Mouse (Mus musculus) brown adipose tissue, adult 24 weeks (tissue): Measurements from ENCODE around the gene Pard6a. TPM values are rescaled to one million over a fixed set of nuclear protein-coding genes. Genes with fewer than 3 reads are reported as not detected.

Experiments
- H3K27ac ChIP-seq: fragments of 200-500 bp; replicated peaks from 2 replicates; pipeline ENCODE4 v1.5.1; 2012; ENCODE audit warnings: low read depth, mild to moderate bottlenecking, low read length
- H3K4me1 ChIP-seq: fragments of 200-500 bp; 2 replicates; pipeline ENCODE4 v1.6.1; 2012; ENCODE audit warnings: low read length, mixed read lengths; ENCODE audit not compliant: control insufficient read depth, insufficient read depth, insufficient read length
- H3K4me3 ChIP-seq: fragments of 200-500 bp; 2 replicates; pipeline ENCODE4 v1.5.1; 2012; ENCODE audit warnings: low read depth, mild to moderate bottlenecking, low read length, moderate library complexity; ENCODE audit not compliant: insufficient read depth
- polyA plus RNA-seq: library from polyadenylated mRNA; stranded (reverse); fragments of >200 nt; gene quantifications from 2 replicates; pipeline ENCODE4 v1.2.4, GENCODE M21; 2012; ENCODE audit not compliant: missing spikeins, insufficient read depth, insufficient read length

Gene Pard6a
- polyA plus RNA-seq, 1 experiment, result 10.2 TPM

DNA sequence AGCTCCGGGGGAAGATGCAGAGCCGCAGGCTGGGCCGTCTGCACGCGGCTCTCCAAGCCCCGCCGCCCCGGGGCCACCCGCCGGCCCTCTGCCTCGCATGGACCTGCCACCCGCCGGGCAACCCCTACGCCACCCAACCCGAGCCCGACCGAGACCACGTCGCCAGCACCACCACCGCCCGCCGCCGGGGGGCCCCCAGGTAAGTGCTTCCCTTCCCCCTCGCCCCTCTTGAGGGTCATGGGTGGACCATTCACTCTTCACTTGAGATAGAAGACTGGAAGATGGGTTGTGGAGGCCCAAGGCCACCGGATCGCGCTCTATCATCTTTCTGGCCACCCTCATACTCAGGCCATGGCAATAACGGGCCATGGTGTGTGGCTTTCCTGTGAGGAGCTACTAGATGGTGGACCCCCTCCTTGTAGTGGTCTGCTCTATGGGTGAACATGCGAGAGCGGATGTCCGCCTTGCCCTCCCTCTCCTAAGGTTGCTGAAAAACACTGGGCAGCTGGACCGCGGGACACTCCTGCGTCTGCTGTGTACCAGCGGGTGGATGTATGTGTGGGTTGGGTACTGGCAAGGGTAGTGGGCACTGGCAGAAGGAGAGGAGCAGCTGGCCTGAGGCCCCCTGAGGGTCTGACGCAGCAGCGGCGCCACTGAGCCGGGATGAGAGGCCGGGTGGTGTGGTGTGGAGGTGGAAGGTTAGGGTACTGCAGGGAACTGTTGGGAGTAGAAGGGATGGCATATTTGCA is 6.7 kb upstream of the Pard6a start:
- no peak overlapping the region for H3K27ac ChIP-seq
- peak overlapping the region; percentile 22 for H3K4me3 ChIP-seq
- 0 out of 2 replicates have a peak, but pooled peaks cover 4% of the 10 kb centered on the region for H3K4me1 ChIP-seq

DNA sequence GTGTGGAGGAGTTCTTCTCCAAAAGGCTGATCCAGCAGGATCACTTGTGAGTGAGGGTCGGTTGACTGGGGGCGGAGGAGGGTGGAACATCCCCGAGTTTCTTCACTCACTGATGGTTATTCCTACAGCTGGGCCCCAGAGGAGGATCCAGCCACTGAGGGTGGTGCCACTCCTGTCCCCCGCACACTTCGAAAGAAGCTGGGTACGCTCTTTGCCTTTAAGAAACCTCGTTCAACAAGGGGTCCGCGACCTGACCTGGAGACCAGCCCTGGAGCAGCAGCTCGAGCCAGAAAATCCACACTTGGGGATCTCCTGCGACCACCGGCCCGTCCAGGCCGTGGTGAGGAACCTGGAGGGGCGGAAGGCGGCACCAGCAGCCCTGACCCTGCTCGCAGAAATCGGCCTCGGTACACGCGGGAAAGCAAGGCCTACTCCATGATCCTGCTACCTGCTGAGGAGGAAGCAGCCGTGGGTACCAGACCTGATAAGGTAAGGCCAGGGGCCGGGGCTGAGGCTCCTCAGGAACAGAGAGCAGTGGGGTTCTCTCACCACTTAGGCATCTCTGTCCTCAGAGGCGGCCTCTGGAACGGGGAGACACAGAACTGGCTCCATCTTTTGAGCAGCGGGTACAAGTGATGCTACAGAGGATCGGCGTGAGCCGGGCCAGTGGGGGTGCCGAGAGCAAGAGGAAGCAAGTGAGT is 5.7 kb upstream of the Pard6a start:
- Histone ChIP-seq H3K27ac (no peak overlapping the region), H3K4me3 (no peak overlapping the region), H3K4me1 (peaks cover 6% of the 10 kb centered on the region; the same call in 1 of the 2 replicates)

DNA sequence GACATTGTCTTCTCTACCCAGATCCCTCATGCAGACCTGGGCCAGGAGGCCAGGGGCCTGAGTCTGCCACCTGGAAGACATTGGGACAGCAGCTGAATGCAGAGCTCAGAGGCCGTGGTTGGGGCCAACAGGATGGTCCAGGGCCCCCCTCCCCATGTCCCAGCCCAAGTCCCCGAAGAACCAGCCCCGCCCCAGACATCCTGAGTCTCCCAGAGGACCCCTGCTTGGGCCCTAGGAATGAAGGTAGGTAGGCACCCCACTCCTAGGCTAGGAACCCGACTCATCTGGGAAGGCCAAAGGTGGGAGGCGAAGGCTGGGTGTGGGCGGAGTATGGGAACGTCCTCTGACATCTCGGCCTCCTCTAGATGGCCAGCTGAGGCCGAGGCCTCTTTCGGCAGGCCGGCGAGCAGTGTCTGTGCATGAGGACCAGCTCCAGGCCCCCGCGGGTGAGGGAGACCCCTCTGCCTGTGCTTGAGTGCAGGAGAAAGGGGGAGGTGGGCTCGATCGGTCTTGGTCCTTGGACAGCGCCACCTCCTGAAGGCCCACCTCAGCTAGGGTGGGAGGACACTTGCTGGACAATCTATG is 3.7 kb upstream of the Pard6a start:
- no peak overlapping the region; the same call in 1 of the 2 replicates for H3K4me3 ChIP-seq
- peaks cover 8% of the 10 kb centered on the region; the same call in 1 of the 2 replicates for H3K4me1 ChIP-seq
- no peak overlapping the region for H3K27ac ChIP-seq

DNA sequence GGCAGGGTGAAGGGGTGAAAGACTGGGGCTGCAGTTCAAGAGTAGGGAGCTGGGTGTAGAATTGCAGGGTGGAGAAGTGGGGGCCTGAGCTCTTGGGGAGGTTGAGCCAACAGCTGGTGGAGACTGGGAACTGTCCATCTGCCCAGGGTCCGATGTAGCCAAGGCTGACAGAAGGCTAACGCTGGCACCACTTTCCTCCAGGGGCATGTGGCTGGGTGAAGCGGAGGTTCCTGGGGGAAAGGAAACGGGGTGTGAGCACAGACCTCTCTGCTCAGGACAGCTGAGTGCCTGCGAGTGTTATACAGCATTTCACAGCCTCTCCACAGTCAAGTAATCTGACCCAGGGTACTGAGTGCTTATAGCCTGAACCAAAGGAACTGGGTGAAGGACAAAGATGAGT is 2.2 kb upstream of the Pard6a start:
- H3K4me1 ChIP-seq, result peaks cover 8% of the 10 kb centered on the region; the same call in 1 of the 2 replicates
- no peak overlapping the region for H3K27ac ChIP-seq
- H3K4me3 ChIP-seq, result no peak overlapping the region

DNA sequence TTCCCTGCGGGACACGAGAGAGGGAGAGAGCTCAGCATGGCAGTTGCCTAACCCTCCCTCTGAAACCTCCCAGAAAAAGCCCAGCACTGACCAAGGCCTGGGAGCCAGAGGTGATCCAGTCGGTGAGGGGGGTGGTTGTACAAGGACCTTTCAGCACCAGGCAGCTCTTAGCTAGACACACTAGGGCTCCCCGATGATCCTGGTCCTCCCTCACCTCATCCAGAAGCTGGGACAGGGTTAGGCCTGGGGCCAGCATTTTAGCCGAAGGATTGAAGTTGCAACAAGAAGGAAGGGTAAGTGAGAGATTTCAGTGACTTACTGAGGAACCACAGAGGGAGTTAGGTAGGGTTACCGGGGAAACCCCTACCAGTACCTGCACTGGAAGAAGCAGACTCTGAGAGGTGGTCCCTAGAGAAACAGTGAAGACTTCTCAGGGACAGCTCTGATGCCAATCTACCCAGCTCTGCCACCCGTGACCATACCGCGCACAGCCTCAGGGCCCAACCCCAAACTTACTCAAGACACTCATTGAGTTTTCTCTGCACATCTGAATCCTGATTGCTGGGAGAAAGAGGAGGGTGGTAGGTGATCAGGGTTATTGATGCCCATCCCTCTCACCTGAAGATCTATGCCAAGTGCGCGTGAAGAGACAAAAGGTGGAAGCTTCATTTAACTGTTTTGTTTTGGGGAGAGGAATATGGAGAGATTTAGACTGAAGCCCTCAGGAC is 1.3 kb upstream of the Pard6a start:
- H3K4me1 ChIP-seq, result peaks cover 4% of the 10 kb centered on the region; the same call in 1 of the 2 replicates
- peak overlapping the region; percentile 91 for H3K4me3 ChIP-seq
- H3K27ac ChIP-seq, result no peak overlapping the region

DNA sequence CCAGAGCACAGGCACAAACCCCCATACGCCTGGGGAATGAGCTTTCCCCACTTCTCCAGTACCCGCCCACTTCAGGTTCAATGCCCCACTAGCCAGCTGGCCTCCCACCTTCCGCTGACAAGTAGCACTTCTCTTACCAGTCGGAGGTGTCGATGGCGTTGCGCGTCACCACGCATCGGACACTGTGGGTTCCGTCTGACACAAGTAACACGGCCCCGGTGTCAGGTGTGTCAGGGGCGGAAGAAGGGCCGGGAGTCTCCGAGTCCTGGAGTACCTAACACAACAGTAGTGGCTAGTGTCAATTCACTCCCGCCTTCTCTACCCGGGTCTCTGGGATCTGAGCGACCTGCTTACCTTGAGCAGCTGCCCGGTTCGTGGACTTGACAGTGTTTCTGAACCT is 382 bp upstream of the Pard6a start:
- peak overlapping the region; percentile 58; the same call in 1 of the 2 replicates for H3K27ac ChIP-seq
- peaks cover 4% of the 10 kb centered on the region; the same call in 1 of the 2 replicates for H3K4me1 ChIP-seq
- peak overlapping the region; percentile 91 for H3K4me3 ChIP-seq

DNA sequence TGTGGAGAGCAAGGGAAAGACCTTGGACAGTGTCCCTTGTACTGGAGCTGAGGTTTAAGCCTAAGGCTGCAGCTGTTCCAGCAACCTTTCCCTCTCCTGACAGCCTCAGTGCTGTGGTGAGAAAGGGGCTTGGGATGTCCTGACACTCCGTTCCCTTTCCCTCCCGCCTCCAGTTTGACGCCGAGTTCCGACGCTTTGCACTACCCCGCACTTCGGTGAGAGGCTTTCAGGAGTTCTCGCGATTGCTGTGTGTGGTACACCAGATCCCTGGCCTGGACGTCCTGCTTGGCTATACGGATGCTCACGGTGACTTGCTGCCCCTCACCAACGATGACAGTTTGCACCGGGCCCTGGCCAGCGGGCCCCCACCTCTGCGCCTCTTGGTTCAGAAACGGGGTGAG is 1.1 kb downstream of the Pard6a start:
- peaks cover 4% of the 10 kb centered on the region; the same call in 1 of the 2 replicates for H3K4me1 ChIP-seq
- no peak overlapping the region for H3K27ac ChIP-seq
- peak overlapping the region; percentile 55 for H3K4me3 ChIP-seq

DNA sequence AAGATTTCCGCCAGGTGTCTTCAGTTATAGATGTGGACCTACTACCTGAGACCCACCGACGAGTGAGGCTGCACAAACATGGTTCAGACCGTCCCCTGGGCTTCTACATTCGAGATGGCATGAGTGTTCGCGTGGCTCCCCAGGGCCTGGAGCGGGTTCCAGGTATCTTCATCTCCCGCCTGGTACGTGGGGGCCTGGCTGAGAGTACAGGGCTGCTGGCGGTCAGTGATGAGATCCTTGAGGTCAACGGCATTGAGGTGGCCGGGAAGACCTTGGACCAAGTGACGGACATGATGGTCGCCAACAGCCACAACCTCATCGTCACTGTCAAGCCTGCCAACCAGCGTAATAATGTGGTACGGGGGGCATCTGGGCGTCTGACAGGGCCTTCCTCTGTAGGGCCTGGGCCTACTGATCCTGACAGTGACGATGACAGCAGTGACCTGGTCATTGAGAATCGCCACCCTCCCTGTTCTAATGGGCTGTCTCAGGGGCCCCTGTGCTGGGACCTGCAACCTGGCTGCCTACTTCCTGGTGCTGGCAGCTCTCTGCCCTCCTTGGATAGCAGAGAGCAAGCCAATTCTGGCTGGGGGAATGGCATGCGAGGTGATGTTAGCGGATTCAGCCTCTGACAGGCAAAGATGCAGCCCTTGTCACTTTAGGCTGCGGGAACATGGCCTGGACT is 1.9 kb downstream of the Pard6a start:
- H3K4me1 ChIP-seq, result peaks cover 4% of the 10 kb centered on the region; the same call in 1 of the 2 replicates
- H3K4me3 ChIP-seq, result no peak overlapping the region
- H3K27ac ChIP-seq, result no peak overlapping the region

DNA sequence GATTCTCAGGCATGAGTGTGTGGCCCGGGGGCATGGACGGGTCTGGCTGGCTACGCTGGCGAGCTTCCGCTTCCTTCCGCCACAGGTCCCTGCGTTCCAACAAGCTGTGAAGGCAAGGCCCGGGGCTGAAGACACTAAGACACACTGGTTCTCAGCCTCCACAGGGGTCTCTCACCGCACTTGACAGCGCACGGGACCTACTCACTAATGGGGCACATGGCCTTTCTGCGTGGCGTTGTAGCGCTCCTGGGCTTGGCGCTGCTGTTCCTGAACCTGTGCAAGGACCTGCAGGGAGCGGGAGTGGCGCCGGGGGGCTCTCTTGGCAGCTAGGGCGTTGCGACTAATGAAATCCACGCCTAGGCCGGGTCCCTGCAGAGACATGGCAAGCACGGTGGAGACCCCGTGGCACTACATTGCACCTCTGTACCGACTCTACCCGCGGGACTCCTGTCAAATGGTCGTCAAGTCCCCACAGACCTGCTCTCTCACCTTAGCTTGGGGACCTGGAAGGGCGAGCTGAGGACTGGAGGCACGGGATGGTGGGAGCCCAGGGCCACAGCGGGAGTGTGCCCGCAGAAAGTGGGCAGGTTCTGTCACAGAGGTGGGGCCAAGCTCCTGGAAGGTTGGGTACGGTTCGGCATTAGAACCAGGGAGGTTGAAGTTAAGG is 3.3 kb downstream of the Pard6a start:
- peaks cover 4% of the 10 kb centered on the region; the same call in 1 of the 2 replicates for H3K4me1 ChIP-seq
- no peak overlapping the region for H3K27ac ChIP-seq
- H3K4me3 ChIP-seq, result no peak overlapping the region

DNA sequence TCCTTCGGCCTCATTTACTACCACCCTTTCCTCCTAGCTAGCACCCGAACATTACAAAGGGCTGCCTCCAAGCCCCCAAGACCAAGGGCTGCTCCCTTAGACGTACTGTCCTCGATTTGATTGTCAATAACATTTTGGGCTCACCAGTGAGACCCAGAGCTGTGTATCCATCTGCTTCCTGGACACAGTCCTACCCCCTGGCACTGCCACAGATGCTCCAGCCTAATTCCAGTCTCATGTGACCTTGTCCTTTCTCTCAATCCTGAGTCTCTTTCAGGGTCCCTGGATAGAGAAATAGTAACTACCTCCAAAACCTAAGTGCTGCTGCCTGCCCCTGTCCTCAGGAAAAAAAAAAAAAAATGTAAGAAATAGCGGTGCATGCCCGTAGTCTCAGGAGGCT is 4.0 kb downstream of the Pard6a start:
- Histone ChIP-seq H3K4me1 (peaks cover 4% of the 10 kb centered on the region; the same call in 1 of the 2 replicates), H3K4me3 (no peak overlapping the region), H3K27ac (no peak overlapping the region)

DNA sequence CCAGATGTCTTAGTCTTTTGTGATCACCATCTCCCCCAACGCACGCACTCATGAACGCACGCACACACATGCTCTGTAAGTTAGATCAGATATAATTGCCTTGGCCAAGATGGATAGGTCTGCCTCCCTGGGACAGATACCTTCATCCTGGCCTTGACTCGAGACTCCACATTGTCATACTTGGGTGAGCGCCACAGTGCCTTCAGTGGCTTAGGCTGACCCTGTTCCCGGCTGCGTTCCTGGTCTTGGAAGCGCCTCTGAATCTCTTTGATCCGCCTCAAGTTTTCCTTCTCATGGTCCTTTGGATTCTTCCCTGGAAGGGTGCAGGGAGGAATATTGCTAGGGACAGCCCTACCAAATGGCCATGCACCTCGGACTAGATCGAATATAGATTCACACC is 5.5 kb downstream of the Pard6a start:
- Histone ChIP-seq H3K4me1 (no peaks in the 10 kb centered on the region), H3K27ac (no peak overlapping the region), H3K4me3 (no peak overlapping the region)

DNA sequence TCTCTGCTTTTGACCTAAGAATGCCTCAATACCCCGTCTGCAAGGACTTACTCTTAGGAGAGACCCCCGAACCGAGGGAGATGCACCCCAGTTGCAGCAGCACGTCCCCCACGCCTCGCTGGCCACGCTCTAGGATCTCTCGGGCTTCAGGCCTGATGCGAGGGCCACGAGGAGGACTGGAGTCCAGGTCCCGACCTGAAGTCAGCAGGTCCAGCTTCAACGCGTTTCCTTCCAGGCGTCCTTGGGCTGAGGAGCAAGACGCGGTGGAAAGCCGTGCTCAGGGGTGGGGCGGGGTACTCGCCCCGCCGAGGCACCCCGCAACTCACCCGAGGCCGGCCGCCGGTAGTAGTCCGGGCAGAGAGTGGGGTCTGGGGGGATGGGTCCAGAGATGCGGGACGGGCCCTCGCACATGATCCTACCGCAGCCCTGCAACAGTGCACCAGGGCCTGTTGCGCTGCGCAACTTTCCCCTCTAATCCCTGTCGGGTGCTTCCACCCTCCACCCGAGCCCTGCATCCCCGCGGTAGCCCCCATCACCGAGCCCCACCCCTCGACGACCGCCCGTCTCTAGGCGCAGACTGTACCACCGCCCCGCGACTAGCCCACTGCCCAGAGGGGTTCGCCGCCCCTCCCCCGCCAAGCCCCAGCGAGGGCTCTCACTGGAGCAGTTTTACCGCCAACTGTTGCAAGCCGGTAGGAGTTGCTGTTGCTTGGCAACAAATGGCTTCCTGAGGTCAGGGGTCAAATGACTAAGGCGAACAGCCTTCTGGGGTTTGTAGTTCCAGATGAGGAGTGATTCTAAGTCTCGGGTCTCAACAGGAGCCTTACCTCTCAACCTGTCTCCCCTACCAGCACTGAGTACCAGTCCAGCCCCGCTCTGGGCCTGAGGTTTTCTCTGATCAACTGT is 6.8 kb downstream of the Pard6a start, which contains the start of the genes 4933405L10Rik and Enkd1:
TSS of gene 4933405L10Rik (plus strand) at position 158 of the 906 bp plus-strand sequence.
TSS of gene Enkd1 (minus strand) at position 713 of the 906 bp plus-strand sequence.
- H3K4me1 ChIP-seq, result no peaks in the 10 kb centered on the region
- H3K27ac ChIP-seq, result no peak within 1 kb of the TSS
- peak within 1 kb of the TSS; percentile 49 for H3K4me3 ChIP-seq

DNA sequence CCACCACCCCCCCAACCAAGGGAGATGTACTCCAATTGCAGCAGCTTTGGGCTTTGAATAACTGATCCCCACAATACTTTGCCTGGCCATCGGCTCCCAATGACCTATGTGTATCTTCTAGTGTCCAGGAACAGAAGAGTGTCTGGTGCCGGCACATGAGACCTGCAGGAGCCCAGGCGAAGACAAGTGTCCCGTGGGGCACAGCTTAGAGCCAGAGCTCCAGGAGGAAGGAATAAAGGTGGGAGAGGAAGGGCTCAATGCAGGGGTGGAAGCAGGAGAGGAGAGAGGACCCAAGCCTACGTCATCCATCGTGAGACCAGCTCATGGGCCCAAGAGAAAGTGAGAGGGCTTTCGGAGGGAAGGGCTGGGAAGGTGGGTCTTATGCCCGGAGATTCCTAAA is 7.7 kb downstream of the Pard6a start:
- H3K4me1 ChIP-seq, result no peaks in the 10 kb centered on the region
- H3K27ac ChIP-seq, result no peak overlapping the region
- no peak overlapping the region for H3K4me3 ChIP-seq
